Mouse (Mus musculus) embryonic fibroblast, embryonic 13.5 days (primary cell): ENCODE results near the gene Srsf3.
"Not testable (repeated sequence)": the region's sequence is repeated elsewhere in the genome, so short reads cannot be mapped to it uniquely, and the experiment has no call there.

Source experiments
- CTCF ChIP-seq: IDR thresholded peaks from 2 replicates; pipeline ENCODE4 v1.5.1; 2011; ENCODE audit warnings: mild to moderate bottlenecking, control low read depth, low read length, moderate library complexity, borderline replicate concordance; ENCODE audit not compliant: insufficient read depth
- POLR2A ChIP-seq: IDR thresholded peaks from 2 replicates; pipeline ENCODE4 v1.6.1; 2011; ENCODE audit warnings: low read depth, mild to moderate bottlenecking, control low read depth, low read length, moderate library complexity

GRCm38 (mm10) chr17:29031085-29031711, 1.2 kb upstream of the Srsf3 start:
- not testable (repeated sequence) for TF ChIP-seq CTCF, POLR2A
